Mouse (Mus musculus): Measurements from ENCODE around the gene Specc1l.
"Not testable (repeated sequence)": the region's sequence is repeated elsewhere in the genome, so short reads cannot be mapped to it uniquely, and the experiment has no call there.

Gene Specc1l

DNA sequence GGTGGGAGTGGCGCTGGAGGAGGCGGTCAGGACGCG is 104.8 kb downstream of the Specc1l start, which contains the start of gene Adora2a:
TSS of gene Adora2a (plus strand) at position 6 of the 36 bp plus-strand sequence.
- DNase-seq (ENCODE audit: low spot score in 2 of 2): no peak

DNA sequence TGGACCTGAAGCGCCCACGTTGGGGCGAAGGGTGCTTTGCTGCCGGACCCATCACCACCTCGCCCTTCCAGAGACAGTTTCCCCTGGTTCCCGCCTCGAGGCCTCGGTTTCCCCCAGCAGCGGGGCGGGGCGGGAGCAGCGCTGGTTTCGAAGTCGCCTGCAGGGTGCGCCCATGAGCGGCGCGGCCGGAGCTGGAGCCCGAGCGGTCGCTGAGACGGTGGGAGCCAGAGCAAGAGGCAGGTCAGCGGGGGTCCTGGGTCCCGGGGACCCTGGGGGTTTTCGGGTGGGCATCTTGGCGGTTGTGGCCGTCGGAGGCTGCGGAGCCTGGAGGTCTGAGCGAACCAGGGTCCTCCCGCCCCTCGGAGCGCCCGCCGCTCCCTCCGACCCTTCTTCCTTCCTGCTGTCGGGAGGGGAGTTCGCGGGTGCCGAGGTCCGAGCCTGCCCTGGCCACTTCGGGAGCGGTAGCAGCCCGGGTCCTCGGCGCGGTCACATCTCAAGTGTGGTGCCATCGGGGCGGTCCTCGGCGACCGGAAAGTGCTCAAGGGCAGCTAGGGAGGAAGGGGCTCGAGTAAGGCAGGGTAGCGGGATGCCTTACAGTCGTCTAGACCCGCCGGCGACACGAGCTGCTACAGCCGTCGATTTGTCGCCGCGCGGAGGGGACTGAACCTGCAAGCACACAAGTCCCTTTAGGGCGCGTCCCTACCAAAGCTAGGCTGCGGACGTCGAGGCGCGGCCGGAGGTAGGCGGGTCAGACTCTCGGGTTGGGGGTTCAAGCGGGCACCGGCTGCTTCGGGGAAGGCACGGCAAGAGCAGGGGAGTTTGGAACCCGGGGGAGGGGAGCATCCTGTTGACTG is 105.3 kb downstream of the Specc1l start:
- DNase-seq (ENCODE audit: low spot score in 2 of 2): peak; percentile 46 to 67

DNA sequence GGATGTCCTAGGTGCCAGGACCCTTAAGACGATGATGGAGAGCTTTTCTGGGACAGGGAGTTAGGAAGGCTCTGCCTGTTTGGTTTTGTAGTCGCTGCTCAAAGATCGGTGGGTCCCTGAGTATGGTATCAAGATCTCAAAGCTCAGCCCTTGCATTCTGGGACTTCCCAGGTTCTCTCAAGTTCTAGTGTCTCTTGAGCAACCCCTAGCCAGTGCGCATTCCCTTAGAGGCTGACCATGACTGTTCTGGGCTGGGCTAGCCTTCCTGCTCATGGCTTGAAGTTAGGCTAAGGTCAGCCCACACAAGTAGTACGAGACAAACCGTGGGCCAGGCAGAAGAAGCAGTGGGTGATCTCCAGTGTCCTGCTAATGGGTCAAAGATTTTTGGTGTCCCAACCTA is 106.3 kb downstream of the Specc1l start:
- no peak for DNase-seq (ENCODE audit: low spot score in 2 of 2)

DNA sequence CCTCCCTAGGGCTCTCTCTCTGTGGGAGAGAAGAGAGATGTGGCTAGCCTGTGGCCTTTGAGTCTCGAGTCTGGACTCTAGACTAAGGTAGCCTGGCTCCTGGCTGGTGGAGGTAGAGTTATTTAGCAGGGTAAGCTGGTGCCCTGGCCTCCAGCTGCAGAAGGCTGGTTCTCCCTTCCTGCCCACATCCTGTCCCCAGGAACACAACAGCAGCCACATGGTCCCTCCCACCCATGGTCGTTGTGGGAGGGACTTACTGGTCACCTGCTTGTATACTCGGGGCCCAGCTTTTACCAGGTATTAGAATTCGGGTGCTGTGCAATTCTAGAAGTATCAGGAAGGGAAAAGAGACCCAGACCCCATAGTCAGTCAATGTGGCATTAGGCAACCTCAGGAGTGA is 108.4 kb downstream of the Specc1l start:
- DNase-seq (ENCODE audit: low spot score in 2 of 2): no peak

DNA sequence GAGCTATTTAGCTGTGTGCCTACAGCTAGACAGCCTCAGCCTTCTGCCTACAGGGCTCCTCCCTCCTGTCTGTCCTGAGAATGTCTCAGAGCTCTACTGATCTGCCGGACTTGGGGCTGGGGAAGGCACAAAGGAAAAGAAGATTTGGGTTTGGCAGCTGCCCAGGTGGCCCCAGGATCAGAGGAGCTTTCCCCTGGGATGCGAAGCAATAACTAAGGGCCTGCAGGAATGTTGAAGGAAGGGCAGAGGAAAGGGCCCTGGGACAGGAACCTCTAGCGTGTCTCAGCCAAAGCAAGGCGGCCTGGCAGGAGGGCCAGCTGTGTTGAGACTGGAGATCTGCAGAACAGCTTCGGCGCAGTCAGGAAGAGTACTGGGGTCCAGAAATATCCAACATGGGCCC is 111.1 kb downstream of the Specc1l start:
- DNase-seq (ENCODE audit: low spot score in 2 of 2): no peak

DNA sequence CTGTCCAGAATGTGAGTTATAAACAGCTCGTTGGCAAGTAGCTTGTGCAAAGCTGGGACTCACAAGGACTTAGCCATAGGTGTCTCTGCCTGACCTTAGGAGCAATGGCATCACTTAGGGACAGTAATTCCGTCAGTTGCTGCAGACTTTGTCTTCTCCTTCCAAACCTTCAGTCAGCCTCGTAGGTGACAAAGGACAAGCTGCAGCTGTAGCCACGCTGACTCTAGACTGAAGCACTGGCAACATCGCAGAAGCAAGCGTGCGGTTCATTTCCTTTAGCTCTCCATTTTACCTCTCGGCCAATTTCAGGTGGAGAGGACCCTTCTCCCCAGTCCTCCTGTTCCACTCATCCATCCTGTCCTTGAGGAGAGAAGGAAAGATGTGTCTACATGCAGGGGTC is 112.1 kb downstream of the Specc1l start:
- no peak for DNase-seq (ENCODE audit: low spot score in 2 of 2)

DNA sequence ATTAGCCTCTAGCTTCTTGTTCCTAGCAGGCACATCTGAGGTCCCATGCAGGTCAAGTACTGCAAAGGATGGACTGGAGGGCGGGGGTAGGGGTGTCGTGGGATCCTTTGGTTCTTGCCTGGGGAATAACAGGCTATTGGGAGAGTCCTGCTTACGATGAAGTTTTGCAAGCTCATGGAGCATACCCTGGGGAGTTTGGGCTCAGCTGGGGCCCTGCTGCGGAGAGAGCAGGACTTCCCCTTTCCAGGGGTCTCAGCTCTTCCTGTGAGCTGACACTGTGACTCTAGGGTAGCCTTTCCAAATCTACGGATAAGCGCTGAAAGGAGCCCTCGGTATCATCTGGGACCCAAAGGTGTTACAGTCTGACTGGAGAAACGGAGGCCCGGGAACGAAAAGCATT is 112.5 kb downstream of the Specc1l start:
- DNase-seq (ENCODE audit: low spot score in 2 of 2): no peak

DNA sequence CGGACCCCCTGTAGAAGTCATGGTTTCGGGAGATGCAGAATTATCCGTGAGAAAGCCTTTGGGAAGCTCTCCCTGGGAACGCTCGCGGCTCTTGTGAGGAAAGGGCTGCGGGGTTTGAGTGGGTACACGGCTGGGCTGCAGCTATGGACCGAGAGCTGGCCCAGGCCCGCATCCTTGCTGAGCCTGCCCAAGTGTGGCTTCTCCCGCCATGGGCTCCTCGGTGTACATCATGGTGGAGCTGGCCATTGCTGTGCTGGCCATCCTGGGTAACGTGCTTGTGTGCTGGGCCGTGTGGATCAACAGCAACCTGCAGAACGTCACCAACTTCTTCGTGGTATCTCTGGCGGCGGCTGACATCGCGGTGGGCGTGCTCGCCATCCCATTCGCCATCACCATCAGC is 113.9 kb downstream of the Specc1l start:
- DNase-seq (ENCODE audit: low spot score in 2 of 2): no peak

DNA sequence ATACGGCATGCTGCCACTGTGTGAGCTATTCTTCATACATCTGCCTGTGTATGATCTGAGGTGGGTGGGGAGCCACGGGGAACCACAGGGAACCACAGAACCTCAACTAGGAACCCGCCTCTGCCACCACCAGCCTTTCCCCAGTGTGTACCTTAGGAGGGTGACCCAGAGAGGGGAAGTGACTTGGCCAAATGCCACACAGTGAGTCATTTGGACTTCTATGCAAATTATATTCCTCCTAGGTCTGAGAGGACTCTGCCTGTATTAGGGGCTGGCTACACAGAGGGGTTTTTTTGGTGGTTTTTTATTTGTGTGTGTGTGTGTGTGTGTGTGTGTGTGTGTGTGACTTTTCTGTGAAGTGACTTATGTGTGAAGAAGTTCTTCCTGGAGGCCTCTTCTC is 114.7 kb downstream of the Specc1l start:
- no peak for DNase-seq (ENCODE audit: low spot score in 2 of 2)

DNA sequence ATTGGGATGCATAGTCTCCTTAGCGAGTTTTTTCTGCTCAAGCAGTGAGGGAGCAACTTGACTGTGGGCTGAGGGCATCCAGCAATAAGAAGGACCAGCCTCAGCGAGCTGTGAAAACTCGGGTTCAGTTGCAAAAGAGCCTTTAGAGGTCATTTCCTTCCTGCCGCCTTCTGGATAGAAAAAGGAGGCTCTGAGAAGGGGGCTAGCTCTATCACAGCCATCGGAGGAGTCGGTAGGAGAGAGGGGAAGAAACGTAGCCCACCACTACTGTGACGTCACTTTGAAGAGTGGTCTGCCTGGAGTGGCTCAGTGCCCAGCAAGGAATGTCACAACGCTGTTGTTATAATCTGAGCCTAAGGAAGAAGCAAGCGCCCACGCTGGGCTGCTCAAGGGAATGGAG is 115.2 kb downstream of the Specc1l start:
- no peak for DNase-seq (ENCODE audit: low spot score in 2 of 2)

DNA sequence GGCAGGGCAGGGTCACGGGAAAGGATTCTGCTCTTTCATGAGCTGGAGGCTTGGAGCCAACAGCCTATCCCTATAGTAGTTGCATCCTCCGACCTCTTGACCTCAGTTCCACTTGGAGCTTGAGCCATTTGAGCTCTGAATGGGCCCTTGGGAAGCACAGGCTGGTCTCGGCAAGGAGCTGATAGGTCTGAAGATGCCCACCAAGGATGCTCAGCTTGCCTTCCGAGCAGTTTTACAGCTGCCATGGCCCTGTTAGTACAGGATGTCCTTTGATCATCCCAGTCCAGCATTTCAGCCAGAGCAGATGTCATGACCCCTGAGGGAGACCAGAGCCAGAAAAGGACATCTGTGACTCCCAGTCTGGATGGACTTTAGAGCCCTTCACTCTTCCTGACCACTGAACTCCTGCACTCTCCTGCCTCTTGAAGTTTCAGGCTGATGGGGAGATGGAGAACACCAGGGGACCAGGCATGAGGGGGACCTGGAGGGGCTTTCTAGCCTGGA is 116.4 kb downstream of the Specc1l start:
- DNase-seq (ENCODE audit: low spot score in 2 of 2): no peak

DNA sequence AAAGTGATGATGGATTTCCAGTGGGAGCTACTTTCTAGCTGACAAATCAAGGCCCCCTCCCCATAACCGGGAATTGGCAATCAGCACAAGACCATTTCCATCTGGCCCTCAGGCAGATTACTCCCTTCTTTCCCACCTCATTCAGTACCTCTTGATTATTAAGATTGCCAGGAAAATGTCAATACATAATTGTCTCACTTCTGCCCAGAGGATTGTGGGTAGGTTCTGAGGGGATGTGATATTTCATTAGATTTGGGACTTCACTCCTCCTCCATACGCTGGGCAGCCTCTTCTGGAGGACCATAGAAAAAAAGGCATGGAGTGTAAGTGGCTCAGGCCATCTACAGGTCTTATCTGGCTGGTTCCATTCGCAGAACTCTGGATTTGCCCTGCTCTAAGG is 120.4 kb downstream of the Specc1l start:
- DNase-seq (ENCODE audit: low spot score in 2 of 2): no peak

DNA sequence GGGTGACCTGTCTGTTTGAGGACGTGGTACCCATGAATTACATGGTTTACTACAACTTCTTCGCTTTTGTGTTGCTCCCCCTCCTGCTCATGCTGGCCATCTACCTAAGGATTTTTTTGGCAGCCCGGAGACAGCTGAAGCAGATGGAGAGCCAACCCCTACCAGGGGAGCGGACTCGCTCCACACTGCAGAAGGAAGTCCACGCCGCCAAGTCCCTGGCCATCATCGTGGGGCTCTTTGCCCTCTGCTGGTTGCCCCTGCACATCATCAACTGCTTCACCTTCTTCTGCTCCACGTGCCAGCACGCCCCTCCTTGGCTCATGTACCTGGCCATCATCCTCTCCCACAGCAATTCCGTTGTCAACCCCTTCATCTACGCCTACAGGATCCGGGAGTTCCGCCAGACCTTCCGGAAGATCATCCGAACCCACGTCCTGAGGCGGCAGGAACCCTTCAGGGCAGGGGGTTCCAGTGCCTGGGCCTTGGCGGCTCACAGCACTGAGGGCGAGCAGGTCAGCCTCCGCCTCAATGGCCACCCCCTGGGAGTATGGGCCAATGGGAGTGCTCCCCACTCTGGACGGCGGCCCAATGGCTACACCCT is 121.4 kb downstream of the Specc1l start:
- no peak for DNase-seq (ENCODE audit: low spot score in 2 of 2)

DNA sequence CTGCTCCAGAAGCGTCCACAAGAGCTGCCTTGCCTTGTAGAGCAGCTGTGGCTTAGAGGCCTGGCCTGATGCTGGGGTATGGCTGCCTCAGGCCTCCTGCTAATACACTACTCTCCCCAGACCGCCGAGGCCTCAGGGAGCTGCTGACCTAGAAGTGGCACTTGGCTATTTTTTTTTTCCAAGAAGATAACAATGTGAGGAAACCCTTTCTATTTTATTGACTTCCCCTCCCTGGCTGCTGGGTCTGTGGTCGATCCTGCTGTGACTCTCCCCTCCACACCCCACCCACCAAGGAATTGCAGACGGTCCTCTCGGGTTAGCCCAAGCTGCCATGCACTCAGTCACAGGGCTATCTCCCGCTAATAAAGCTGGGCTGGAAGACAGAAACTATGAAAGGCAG is 122.3 kb downstream of the Specc1l start:
- DNase-seq (ENCODE audit: low spot score in 2 of 2): no peak

DNA sequence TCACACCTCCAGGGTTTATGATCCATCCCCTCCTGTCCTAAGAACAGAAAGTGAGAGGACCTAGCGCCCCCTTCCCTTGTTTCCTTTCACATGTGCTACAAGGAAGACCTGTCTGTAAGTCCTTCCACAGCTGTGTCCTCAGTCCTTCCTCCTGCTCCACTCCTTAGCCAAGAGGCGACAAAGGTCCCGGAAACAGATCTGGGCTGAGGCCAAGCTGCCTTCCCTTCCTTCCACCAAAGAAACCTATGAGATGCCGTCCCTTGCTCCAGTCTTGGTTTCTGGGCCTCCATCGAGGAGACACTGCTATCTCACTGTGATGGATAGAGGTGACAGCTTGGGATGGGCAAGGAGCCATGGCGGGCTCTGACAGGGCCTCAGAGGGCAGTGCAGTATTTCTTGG is 123.2 kb downstream of the Specc1l start:
- no peak for DNase-seq (ENCODE audit: low spot score in 2 of 2)

DNA sequence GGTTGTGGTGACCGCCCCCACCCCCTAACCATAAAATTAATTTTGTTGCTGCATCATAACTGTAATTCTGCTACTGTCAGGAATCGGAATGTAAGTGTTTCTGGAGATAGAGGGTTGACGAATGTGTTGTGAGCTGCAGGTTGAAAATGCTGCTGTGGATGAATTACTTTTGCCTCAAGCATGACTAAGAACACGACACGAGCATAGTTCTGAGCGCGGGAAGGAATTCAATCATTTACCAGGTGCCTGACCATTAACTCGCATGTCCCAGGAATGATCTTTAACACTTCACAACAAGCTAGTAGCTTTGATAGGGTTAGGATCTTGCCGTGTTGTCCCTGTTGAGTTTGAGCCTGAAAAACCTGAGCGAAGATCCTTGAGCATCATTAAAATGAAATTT is 125.4 kb downstream of the Specc1l start:
- peak in 1 of 2 experiments; percentile 3 for DNase-seq (ENCODE audit: low spot score in 2 of 2)

DNA sequence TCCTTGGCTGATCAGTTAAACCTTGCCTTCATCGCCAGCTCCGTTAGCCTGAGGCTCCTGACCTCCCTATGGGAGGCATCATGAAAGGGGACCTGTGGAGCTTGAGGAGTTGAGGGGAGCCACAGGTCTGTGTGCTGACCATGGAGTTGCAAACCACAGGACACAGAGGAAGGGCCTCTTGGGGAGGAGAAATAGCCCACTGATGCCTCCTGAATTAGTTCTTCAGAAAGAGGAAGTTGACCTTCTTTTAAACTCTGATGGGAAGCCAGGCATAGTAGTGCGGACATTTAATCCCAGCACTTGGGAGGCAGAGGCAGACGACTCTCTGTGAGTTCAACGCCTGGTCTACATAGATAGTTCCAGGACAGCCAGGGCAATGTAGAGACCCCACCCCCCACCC is 127.0 kb downstream of the Specc1l start:
- peak in 1 of 2 experiments; percentile 13 for DNase-seq (ENCODE audit: low spot score in 2 of 2)

DNA sequence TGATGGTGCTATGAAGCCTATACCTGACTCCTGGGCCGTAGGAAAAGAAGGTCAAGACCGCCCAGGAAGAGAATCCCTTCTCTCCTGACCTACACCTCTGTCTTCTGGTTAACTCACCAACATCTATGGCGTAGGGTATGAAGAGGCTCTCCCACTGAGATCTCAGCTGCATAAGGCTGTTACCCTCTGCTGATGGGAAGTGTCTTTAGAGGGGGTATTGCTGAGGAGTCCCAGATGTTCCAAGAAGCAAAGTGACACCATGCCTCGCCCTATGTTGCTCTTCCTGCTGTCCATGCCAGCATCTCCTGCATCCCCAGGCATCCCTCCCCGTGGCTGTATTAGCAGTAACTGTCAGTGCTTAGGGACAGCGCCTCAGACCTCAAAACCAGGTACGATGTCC is 127.5 kb downstream of the Specc1l start:
- DNase-seq (ENCODE audit: low spot score in 2 of 2): peak in 1 of 2 experiments; percentile 8

DNA sequence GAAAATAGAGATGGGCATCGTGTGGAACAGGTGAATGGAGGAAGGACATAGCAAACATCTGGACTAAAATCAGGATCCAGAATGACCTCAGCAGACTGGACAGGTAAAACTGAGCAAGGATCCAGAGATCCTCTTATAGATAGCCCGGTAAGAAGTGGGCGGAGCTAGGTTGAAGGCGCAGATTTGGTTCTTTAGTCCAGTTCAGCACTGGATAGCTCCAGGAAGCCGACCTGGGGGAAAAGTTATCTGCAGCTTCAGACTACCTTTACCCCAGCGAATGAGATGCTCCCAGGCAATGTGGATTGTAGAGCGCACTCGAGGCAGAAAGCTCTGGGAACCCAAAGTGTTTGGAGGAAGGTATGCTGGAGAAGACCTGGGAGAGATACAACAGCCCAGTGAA is 130.1 kb downstream of the Specc1l start:
- DNase-seq (ENCODE audit: low spot score in 2 of 2): no peak

DNA sequence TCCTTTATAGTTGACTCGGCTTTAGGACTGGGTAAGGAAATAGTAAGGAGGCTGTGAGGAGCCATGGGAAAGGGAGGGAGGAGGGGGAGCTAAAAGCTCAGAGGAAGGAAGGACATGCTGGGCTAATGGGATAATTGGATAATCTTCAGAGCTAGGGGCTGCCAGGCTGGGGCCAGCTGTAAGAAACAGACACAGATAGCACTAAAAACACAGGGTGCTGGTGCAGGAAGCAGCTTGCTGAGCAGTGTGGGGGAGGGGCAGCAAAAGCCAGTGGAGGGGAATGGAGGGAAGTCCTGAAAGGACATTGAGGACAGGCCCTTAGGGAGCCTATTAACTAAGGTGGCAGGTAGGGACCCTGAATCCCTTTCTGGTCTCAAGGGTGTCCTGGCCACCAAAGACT is 132.7 kb downstream of the Specc1l start:
- not testable (repeated sequence) for DNase-seq (ENCODE audit: low spot score in 2 of 2)

DNA sequence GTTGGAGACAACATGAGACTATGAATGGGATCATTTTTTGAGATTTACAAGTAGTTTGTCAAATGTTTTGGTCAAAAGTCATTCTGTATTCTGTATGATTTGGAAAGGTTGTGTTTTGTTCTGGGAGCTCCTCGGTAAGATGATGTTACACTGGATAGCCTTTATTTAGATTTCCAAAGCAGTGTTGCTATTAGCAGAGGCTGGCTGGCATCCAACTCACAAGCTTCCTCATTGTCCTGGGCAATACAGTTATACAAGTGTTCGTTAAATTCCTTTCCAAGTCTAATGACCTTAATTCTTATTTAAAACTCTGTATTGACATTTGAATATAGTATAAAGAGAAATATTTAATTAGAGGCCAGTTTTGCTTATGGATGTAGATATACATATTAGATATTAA is 133.4 kb downstream of the Specc1l start:
- no peak for DNase-seq (ENCODE audit: low spot score in 2 of 2)

DNA sequence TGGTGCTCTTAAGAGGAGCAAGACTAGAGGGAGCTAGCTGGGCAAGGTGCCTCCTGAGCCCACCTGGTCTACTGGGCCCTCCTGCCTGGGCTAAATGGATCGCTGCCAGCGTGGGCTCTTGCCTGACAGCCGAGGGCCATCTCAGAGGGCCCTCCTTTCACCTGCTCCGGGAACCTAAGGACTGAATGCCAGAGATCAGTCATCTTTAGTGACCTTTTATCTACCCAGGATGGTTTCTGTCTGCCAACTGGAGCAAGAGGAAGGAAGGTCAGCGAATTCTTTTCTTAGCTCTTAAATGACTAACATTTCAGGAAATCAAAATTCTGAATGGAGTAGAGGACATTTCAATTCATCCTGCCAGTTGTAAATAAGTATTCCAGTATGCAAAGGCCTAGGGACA is 138.7 kb downstream of the Specc1l start:
- DNase-seq (ENCODE audit: low spot score in 2 of 2): no peak

DNA sequence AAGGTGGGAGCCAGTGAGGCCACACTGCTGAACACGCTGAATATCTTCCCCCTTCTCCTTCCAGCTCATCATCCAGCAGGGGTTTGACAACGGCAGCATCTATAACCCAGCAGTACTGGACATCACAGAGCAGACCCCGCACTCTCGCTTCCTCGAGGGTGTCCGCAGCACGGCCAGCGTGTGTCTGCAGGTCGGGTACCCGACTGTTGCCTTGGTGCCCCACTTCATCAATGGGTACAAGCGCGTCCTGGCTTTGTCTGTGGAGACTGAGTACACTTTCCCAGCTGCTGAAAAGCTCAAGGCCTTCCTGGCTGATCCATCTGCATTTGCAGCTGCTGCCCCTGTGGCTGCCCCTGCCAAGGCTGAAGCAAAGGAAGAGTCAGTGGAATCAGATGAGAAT is 140.7 kb downstream of the Specc1l start:
- DNase-seq (ENCODE audit: low spot score in 2 of 2): no peak

DNA sequence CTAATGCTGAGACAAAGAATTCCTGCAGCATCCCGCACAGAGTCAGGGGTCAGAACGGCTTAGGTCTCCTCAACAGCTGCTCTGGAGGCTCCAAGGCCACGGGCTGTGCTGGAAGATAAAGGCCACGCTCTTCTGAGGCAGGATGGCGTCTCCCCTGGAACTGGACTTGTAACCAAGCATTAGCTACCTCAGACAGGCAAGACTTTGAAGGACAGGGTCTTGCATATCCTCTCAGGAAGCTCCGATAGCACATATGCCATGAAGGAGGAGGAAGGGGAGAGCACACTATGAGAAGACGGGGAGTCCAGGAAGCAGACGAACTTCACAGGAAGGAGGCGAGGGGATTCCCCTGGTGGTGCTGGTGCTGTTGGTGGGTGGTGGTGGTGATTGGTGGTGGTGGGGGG is 142.0 kb downstream of the Specc1l start:
- DNase-seq (ENCODE audit: low spot score in 2 of 2): not testable (repeated sequence)
